Mouse (Mus musculus): ENCODE results near the gene Adamts8.

GRCm38 (mm10) chr9:30966881-30967280 lies 24.5 kb downstream of the Adamts8 start:
- TF ChIP-seq GATA1 (IDR thresholded peaks at IDR 0.05; ENCODE audit: low read length) (no peak), TAL1 (IDR thresholded peaks at IDR 0.05; ENCODE audit: low read length) (no peak)
